Mouse (Mus musculus) left cerebral cortex, adult 11 months (tissue): ENCODE measurements at regions not wholly inside any gene's neighbourhood (a gene's known extent, or its start where the extent isn't known, plus 50 kb on each side); places are given as distances from the start of the nearest gene placed in this dataset.
"Not testable (repeated sequence)": the region's sequence is repeated elsewhere in the genome, so short reads cannot be mapped to it uniquely, and the experiment has no call there.

Source experiments
- DNase-seq: peaks from one replicate; pipeline ENCODE4 v3.0.0; 2022; ENCODE audit warnings: low spot score

- DNase-seq: not testable (repeated sequence)
These were observed 312.2 kb upstream of the Vmn1r3 start for GRCm38 (mm10) chr4:3497392-3497791.

GRCm38 (mm10) chr4:3495987-3496386 lies 310.8 kb upstream of the Vmn1r3 start:
- DNase-seq: not testable (repeated sequence)

GRCm38 (mm10) chr4:3494123-3494681 lies 309.0 kb upstream of the Vmn1r3 start:
- not testable (repeated sequence) for DNase-seq

DNA sequence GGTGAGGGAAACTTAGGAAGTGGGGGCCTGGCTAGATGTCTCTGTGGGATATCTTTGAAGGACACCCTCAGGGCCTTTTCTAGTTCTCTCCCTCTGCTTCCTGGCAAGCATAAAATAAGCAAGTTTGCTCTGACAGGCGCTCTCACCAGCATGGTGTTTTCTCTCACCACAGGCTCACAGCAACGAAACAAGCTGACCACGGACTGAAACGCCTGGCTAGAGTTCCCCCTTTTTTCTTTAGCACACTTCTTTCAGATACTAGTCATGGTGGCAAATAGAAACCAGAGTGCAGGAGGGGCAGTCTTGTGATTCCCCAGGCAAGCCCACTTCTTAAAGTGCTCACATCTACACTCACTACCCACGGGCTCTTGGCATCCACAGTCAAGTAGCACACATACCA lies 305.7 kb upstream of the Vmn1r3 start:
- not testable (repeated sequence) for DNase-seq

GRCm38 (mm10) chr4:3482092-3482491 lies 296.9 kb upstream of the Vmn1r3 start:
- no peak for DNase-seq

- no peak for DNase-seq
These were observed 271.6 kb upstream of the Vmn1r3 start for GRCm38 (mm10) chr4:3456773-3457172.

GRCm38 (mm10) chr4:3437380-3437779 lies 252.2 kb upstream of the Vmn1r3 start:
- DNase-seq: not testable (repeated sequence)

- no peak for DNase-seq
These were observed 242.8 kb upstream of the Vmn1r3 start for GRCm38 (mm10) chr4:3427968-3428367.

DNA sequence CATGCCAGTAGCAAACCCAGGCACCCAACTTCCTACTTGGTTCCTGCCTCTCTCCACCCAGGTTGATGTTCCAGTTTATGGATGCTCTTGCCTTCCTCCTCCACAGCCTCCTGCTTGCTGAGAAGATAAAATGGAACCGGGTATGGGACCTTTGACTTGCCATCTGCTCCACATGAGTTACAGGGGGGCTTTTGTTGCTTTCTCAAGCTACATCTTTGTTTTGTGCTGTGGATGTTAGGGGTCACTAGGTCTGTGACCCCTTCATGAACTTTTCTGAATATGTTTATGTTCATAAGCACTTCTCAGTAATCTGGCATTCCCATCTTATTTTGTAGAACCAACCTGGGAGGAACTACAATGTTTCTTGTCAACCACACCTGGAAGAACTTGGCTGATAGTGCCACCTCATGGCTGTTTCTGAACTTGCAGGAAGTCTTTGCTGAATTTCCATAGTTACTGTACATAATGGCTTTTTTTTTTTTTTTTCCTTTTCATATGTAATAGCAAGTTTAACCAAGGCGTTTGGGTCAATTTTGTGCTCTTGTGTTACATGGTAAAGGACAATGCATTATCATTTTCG lies 234.9 kb upstream of the Vmn1r3 start:
- DNase-seq: peak; percentile 19

GRCm38 (mm10) chr4:3416670-3417069 lies 231.5 kb upstream of the Vmn1r3 start:
- DNase-seq: no peak

DNA sequence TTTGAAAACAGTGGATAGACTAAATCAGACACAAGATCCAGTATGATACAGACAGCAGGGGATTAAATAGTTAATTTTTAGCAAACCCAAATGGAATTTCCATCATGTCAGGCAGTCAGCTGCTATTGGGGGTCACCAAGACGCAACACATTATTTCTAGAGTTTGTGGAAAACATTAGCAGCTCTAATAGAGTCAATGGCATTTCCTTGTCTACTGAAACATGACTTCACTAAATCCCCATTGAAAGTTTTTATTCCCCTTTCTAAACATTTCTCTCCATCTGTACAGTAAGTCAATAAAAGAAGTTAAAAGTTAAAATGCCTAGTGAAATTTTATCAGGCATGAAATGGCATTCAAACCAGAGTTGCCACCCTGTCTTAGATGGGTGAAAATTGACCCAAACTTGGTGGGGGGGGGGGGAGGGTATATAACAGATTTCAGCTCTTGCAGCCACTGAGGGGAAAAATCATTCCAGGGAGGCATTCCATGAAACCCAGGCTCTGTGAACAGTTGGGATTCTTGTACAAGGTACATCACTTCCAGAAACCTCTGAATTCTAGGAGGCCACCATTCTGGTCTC lies 229.4 kb upstream of the Vmn1r3 start:
- DNase-seq: not testable (repeated sequence)

DNA sequence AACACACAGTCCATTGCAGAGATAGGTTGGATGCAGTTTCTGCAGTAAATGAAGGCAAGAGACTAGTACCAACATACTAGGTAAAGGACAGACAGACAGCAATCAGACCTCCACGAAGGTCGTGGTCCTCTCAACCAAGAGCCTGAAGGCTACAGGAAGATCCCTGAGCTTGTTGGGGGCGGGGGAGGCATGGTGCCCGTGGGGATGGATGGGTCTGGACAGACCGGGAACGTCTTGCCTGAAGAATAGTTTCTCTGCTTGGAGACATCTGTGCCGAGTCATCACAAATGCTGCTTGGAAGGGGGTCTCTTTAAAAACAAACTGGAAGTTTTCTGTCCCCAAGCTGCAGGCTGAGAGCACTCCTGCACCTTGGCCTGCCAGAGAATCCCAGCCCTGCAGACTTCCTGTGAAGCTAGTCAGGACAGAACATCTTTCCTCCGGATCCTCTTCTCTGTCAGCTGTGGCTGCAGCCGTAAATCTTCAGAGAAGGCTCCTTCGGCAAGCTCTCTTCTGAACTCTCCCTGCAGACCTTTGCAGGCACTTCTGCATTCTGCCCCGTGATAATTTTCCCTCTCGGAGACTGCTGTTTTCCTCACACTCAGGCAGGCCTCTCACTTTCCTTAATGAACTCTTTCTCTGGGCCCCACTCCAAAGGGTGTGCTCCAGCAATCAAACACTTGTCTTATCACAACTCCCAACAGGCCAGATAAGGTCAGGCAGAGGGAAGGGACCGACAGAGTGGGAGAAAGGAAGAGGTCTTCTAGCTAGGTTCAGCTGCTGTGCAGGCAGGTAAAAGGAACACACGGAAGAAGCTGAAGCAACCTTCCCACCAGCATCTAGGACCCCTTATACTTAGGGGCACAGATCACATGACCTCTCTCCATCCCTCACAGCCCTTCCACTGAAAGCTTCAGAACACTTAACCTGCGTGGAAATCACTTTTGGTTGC lies 228.6 kb upstream of the Vmn1r3 start:
- no peak for DNase-seq

DNA sequence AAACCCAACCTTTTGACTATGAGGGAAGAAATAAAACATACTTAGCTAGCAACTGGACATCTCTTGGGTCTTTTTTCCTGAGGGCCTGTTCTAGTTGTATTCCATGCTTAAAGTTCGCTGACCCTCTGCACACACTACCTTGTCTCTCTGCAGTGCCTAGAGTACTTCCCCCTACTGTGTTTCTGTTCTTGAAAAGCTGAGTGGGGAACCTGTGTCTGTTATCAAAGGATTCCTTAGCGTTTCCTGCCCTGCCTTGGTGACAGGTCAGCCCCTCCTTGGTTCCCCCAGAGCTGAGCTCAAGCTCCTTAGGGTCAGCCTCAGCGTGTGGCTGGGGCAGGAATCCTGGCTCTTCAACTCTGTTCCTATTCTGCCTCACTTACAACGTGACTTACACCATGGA lies 227.2 kb upstream of the Vmn1r3 start:
- not testable (repeated sequence) for DNase-seq

- DNase-seq: not testable (repeated sequence)
These were observed 217.7 kb upstream of the Vmn1r3 start for GRCm38 (mm10) chr4:3402856-3403255.

DNA sequence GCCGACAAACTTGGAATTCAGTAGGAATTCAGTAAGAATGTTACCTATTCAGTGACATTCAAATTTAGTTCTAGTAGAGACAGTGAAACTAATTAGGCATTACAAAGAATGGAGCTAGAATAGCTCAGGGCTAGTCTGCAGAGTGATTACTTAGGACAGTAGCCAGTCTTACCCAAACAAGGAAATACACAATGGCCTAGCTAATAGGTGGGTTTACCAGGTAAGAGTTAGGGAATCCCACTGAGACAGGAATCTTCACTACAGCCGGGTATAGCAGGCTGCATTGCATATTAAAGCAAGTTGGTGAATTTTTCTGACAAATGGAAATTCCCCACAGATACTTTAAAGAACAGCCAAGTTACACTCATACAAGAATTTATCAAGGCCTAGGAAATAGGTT lies 216.6 kb upstream of the Vmn1r3 start:
- not testable (repeated sequence) for DNase-seq

DNA sequence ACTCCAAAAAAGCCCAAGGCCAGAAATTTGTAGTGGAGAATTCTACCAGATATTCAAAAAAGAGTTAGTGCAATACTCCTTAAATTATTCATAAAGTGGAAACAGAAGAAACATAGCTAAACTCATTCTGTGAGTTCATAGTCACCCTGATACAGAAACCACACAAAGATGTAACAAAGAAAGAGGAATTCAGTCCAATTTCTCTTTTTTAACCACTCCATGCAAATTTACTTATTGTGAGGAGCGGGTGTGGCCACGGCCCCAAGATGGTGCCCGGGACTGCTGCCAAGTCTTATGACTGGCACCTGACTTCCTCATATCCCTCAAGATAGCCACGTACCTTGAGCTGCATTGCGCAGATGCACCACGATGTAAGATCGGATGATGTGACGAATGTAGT lies 206.4 kb upstream of the Vmn1r3 start:
- DNase-seq: not testable (repeated sequence)

- DNase-seq: not testable (repeated sequence)
These were observed 188.0 kb upstream of the Vmn1r3 start for GRCm38 (mm10) chr4:3373027-3373763.

- not testable (repeated sequence) for DNase-seq
These were observed 182.9 kb upstream of the Vmn1r3 start for GRCm38 (mm10) chr4:3368021-3368420.

GRCm38 (mm10) chr4:3343443-3343842 lies 158.3 kb upstream of the Vmn1r3 start:
- DNase-seq: not testable (repeated sequence)

DNA sequence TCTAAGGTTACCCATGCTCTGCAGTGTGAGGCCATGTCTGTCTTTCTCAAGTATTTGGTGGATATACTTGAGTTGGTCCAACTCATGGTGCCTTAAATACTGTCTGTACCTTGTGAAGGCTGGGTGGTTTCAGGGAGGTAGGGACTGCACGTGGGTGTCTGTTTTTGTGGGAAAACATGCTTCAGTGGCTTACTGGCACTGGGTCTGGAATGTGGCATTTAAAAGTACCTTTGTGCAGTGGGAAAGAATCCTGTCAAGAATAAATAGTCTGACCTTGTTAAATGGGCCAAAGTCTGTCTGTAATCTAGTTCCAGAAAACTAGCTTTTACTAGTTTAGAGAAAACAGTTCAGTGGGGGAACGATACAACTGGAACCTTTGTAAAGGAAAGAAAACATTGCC lies 157.5 kb upstream of the Vmn1r3 start:
- DNase-seq: not testable (repeated sequence)

DNA sequence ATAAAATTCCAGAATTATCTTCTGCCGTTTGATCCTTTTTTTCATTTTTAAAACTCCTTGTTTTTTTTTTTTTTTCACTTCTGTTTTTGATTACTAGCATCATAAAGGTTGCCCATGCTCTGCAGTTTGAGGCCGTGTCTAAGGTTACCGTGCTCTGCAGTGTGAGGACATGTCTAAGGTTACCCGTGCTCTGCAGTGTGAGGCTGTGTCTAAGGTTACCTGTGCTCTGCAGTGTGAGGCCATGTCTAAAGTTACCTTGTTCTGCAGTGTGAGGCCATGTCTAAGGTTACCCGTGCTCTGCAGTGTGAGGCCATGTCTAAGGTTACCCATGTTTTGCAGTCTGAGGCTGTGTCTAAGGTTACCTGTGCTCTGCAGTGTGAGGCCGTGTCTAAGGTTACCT lies 157.0 kb upstream of the Vmn1r3 start:
- not testable (repeated sequence) for DNase-seq
